Mouse (Mus musculus): ENCODE data around the gene Tgfbr1. TPM values are rescaled to one million over a fixed set of nuclear protein-coding genes. Genes with fewer than 3 reads are reported as not detected.

The Tgfbr1 gene
- polyA plus RNA-seq, 1 experiment = 17.8 TPM

GRCm38 (mm10) chr4:47312676-47313075 is 40.3 kb upstream of the Tgfbr1 start:
- H3K27ac ChIP-seq (ENCODE audit: control insufficient read depth, insufficient read depth, low read length) = no peak overlapping the region
- DNase-seq = no peak
- H3K36me3 ChIP-seq (ENCODE audit: control insufficient read depth, insufficient read depth, low read length) = no peaks in the 10 kb centered on the region
- 92% methylated on average over 14 of the region's 14 CpGs for WGBS
- no peak for TF ChIP-seq CTCF (IDR thresholded peaks at IDR 0.05; ENCODE audit: borderline replicate concordance, control insufficient read depth, extremely low read depth, insufficient read depth, low read length, poor library complexity)
- TF ChIP-seq POLR2A (IDR thresholded peaks at IDR 0.05; ENCODE audit: control insufficient read depth, extremely low read depth, insufficient read depth, low read length, poor library complexity) = no peak
- H3K27me3 ChIP-seq (ENCODE audit: control insufficient read depth, insufficient read depth, low read length) = no peaks in the 10 kb centered on the region
- H3K4me3 ChIP-seq (ENCODE audit: control insufficient read depth, insufficient read depth, low read length) = no peak overlapping the region
- peaks cover 63% of the 10 kb centered on the region for H3K4me1 ChIP-seq (replicated peaks; ENCODE audit: control insufficient read depth, insufficient read depth, low read length)

- 74% methylated on average over 8 of the region's 8 CpGs for WGBS
- no peak for DNase-seq
- TF ChIP-seq POLR2A (IDR thresholded peaks at IDR 0.05; ENCODE audit: control insufficient read depth, extremely low read depth, insufficient read depth, low read length, poor library complexity) (no peak), CTCF (IDR thresholded peaks at IDR 0.05; ENCODE audit: borderline replicate concordance, control insufficient read depth, extremely low read depth, insufficient read depth, low read length, poor library complexity) (no peak)
Observed at GRCm38 (mm10) chr4:47313710-47314410, 39.2 kb upstream of the Tgfbr1 start.

DNA sequence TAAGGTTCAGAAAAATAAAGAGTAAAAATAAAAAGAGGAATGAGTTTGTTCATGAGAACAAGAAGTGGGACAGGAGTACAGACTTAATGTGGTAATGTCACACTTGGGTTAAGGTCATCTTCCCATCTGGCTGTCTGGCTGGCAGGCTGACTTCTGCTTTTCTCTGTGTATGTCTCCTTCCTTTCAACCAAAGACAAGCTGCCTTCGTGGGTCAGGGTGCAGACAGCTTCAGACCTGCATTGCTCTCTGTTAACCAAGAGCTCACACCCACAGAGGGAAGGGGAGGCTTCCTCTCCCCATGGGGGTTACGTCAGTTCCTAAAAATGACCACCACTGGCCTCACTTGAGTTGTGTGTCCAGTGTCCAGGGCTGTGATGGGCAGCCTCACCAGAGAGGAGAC is 37.6 kb upstream of the Tgfbr1 start:
- no peak overlapping the region for H3K27ac ChIP-seq (ENCODE audit: control insufficient read depth, insufficient read depth, low read length)
- no peaks in the 10 kb centered on the region for H3K36me3 ChIP-seq (ENCODE audit: control insufficient read depth, insufficient read depth, low read length)
- no peak for TF ChIP-seq POLR2A (IDR thresholded peaks at IDR 0.05; ENCODE audit: control insufficient read depth, extremely low read depth, insufficient read depth, low read length, poor library complexity)
- no peak for DNase-seq
- H3K27me3 ChIP-seq (ENCODE audit: control insufficient read depth, insufficient read depth, low read length) = no peaks in the 10 kb centered on the region
- H3K4me1 ChIP-seq (replicated peaks; ENCODE audit: control insufficient read depth, insufficient read depth, low read length) = peaks cover 60% of the 10 kb centered on the region
- WGBS = 42% methylated on average over 2 of the region's 2 CpGs
- H3K4me3 ChIP-seq (ENCODE audit: control insufficient read depth, insufficient read depth, low read length) = no peak overlapping the region

More at GRCm38 (mm10) chr4:47313710-47314410, 39.2 kb upstream of the Tgfbr1 start:
- Histone ChIP-seq H3K27ac (ENCODE audit: control insufficient read depth, insufficient read depth, low read length) (no peak overlapping the region), H3K36me3 (ENCODE audit: control insufficient read depth, insufficient read depth, low read length) (no peaks in the 10 kb centered on the region), H3K4me1 (replicated peaks; ENCODE audit: control insufficient read depth, insufficient read depth, low read length) (peaks cover 59% of the 10 kb centered on the region), H3K27me3 (ENCODE audit: control insufficient read depth, insufficient read depth, low read length) (no peaks in the 10 kb centered on the region), H3K4me3 (ENCODE audit: control insufficient read depth, insufficient read depth, low read length) (no peak overlapping the region)

- whole genome bisulfite sequencing = 85% methylated on average over 6 of the region's 6 CpGs
- TF ChIP-seq CTCF (IDR thresholded peaks at IDR 0.05; ENCODE audit: borderline replicate concordance, control insufficient read depth, extremely low read depth, insufficient read depth, low read length, poor library complexity) (no peak), POLR2A (IDR thresholded peaks at IDR 0.05; ENCODE audit: control insufficient read depth, extremely low read depth, insufficient read depth, low read length, poor library complexity) (no peak)
- Histone ChIP-seq H3K27me3 (ENCODE audit: control insufficient read depth, insufficient read depth, low read length) (no peaks in the 10 kb centered on the region), H3K36me3 (ENCODE audit: control insufficient read depth, insufficient read depth, low read length) (no peaks in the 10 kb centered on the region), H3K4me3 (ENCODE audit: control insufficient read depth, insufficient read depth, low read length) (no peak overlapping the region), H3K4me1 (replicated peaks; ENCODE audit: control insufficient read depth, insufficient read depth, low read length) (peaks cover 51% of the 10 kb centered on the region), H3K27ac (ENCODE audit: control insufficient read depth, insufficient read depth, low read length) (no peak overlapping the region)
- no peak for DNase-seq
Observed at GRCm38 (mm10) chr4:47316432-47316831, 36.6 kb upstream of the Tgfbr1 start.

- peak; percentile 61 for DNase-seq
- 6% methylated on average over 10 of the region's 10 CpGs for WGBS
- H3K27me3 ChIP-seq (ENCODE audit: control insufficient read depth, insufficient read depth, low read length) = no peaks in the 10 kb centered on the region
- TF ChIP-seq CTCF (IDR thresholded peaks at IDR 0.05; ENCODE audit: borderline replicate concordance, control insufficient read depth, extremely low read depth, insufficient read depth, low read length, poor library complexity) (no peak), POLR2A (IDR thresholded peaks at IDR 0.05; ENCODE audit: control insufficient read depth, extremely low read depth, insufficient read depth, low read length, poor library complexity) (no peak)
- H3K36me3 ChIP-seq (ENCODE audit: control insufficient read depth, insufficient read depth, low read length) = no peaks in the 10 kb centered on the region
- no peak overlapping the region for H3K4me3 ChIP-seq (ENCODE audit: control insufficient read depth, insufficient read depth, low read length)
- H3K4me1 ChIP-seq (replicated peaks; ENCODE audit: control insufficient read depth, insufficient read depth, low read length) = peaks cover 39% of the 10 kb centered on the region
- peak overlapping the region; percentile 84 for H3K27ac ChIP-seq (ENCODE audit: control insufficient read depth, insufficient read depth, low read length)
Observed at GRCm38 (mm10) chr4:47319561-47320321, 33.3 kb upstream of the Tgfbr1 start.

GRCm38 (mm10) chr4:47322315-47322714 is 30.7 kb upstream of the Tgfbr1 start:
- 67% methylated on average over 3 of the region's 3 CpGs for WGBS
- no peak overlapping the region for H3K4me3 ChIP-seq (ENCODE audit: control insufficient read depth, insufficient read depth, low read length)
- TF ChIP-seq POLR2A (IDR thresholded peaks at IDR 0.05; ENCODE audit: control insufficient read depth, extremely low read depth, insufficient read depth, low read length, poor library complexity) = no peak
- TF ChIP-seq CTCF (IDR thresholded peaks at IDR 0.05; ENCODE audit: borderline replicate concordance, control insufficient read depth, extremely low read depth, insufficient read depth, low read length, poor library complexity) = no peak

More at GRCm38 (mm10) chr4:47322315-47322714, 30.7 kb upstream of the Tgfbr1 start:
- Histone ChIP-seq H3K27ac (ENCODE audit: control insufficient read depth, insufficient read depth, low read length) (no peak overlapping the region), H3K36me3 (ENCODE audit: control insufficient read depth, insufficient read depth, low read length) (no peaks in the 10 kb centered on the region), H3K4me1 (replicated peaks; ENCODE audit: control insufficient read depth, insufficient read depth, low read length) (peaks cover 27% of the 10 kb centered on the region), H3K27me3 (ENCODE audit: control insufficient read depth, insufficient read depth, low read length) (no peaks in the 10 kb centered on the region)
- DNase-seq = peak; percentile 45

Data from thymus, adult 2 months (tissue).